Mouse (Mus musculus): ENCODE results near the gene Banp. TPM values are rescaled to one million over a fixed set of nuclear protein-coding genes. Genes with fewer than 3 reads are reported as not detected.

Gene Banp
- polyA plus RNA-seq, 1 experiment, result 54.1 TPM

DNA sequence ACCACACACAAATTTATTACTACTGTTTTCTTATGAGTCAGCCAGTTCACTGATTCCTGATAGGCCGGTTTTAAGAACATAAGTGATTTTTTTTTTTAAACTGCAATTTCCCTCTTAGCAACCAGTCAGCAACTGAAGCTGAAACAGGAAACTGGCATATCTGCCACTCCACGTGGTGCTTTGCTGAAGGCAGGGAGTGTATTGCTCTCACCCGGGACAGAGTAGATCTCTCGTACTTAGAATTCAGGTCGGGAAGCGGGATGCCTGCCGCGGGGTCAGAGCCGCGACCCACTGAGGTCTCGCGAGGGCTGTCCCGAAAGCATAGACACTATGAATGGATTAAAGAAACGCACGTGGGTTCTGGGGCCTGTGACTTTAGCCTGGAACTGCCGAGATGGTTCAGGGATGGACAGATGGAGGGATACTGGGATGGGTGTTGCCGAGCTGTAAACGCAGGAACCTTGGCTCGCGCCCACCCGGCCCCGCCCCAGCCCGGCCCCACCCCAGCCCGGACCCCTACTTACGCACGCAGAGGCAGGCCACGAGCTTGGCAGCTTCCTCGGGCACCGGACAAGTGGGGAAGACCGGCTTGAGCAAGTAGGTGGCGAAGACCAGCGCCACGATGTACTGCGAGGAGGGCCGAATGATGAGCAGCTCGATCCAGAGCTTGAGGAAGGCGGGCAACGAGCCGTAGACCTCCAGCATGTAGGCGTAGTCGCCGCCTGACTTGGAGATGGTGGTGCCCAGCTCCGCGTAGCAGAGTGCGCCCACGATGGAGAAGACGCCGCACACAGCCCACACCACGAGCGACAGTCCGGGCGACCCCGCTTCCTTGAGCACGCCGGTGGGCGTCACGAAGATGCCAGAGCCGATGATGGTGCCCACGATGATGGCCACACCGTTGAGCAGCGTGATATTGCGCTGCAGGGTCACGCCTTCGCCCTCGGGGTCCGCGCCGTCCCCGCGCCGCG, 42.7 kb upstream of the Banp start:
- H3K36me3 ChIP-seq (ENCODE audit: control insufficient read depth, insufficient read depth, low read length), result no peaks in the 10 kb centered on the region
- TF ChIP-seq POLR2A (IDR thresholded peaks at IDR 0.05; ENCODE audit: low read depth, low read length), result no peak
- no peak for TF ChIP-seq CTCF (IDR thresholded peaks at IDR 0.05; ENCODE audit: extremely low read depth, insufficient read depth, insufficient read length, insufficient replicate concordance)
- H3K4me3 ChIP-seq (ENCODE audit: extremely low read depth, insufficient read depth, insufficient read length), result peak overlapping the region; percentile 85
- under 1% methylated on average over 69 of the region's 72 CpGs for WGBS
- DNase-seq (ENCODE audit: low read depth in 1 of 2, low spot score in 2 of 2), result peak; percentile 12 to 27
- H3K27ac ChIP-seq (ENCODE audit: insufficient read depth, low read length), result 0 out of 2 replicates have a peak overlapping the region, but pooled peaks have one; percentile 10
- no peaks in the 10 kb centered on the region for H3K27me3 ChIP-seq (ENCODE audit: control insufficient read depth, insufficient read depth, low read length)
- H3K4me1 ChIP-seq (ENCODE audit: control insufficient read depth, insufficient read depth, insufficient read length), result peaks cover 4% of the 10 kb centered on the region; the same call in 1 of the 2 replicates

DNA sequence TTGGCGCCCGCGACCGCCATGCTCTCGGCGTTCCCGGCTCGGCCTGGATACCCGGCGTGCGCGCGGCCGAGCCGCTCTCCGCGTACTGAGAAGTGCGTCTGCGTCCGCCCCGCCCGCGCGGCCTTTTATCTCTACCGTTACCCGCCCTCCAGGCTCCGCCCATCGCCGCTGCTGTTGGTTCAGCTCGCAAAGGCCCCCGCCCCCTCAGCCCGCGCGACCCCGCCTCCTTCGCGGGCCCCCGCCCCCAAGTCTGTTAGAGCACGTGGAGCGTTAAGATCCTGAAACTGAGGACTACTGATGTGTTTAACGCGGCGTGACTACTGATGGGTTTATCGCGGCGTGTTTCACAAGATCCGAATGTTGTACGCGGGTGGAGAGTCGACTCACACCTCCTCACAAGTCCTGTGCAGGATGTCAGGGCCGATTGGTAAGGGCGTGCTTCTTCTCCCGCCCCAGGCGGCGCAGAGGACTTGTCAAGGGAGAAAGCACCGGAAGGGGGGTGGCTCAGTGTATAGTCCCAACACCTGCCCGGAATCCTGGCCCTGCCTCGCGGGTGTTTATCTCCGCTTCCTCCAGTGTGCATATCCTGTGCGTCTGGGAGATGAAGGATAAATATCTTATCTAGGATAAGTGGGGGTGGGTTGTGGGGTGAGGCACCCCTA, 41.8 kb upstream of the Banp start, which contains the start of gene Slc7a5:
Gene Slc7a5, minus strand, starts transcription at position 108 of the 662 bp plus-strand sequence.
- Histone ChIP-seq H3K4me3 (ENCODE audit: extremely low read depth, insufficient read depth, insufficient read length) (peak within 1 kb of the TSS; percentile 85), H3K27me3 (ENCODE audit: control insufficient read depth, insufficient read depth, low read length) (no peaks in the 10 kb centered on the region), H3K4me1 (ENCODE audit: control insufficient read depth, insufficient read depth, insufficient read length) (peaks cover 4% of the 10 kb centered on the region; the same call in 1 of the 2 replicates), H3K36me3 (ENCODE audit: control insufficient read depth, insufficient read depth, low read length) (no peaks in the 10 kb centered on the region), H3K27ac (ENCODE audit: insufficient read depth, low read length) (0 out of 2 replicates have a peak within 1 kb of the TSS, but pooled peaks have one; percentile 10)
- no peak for TF ChIP-seq CTCF (IDR thresholded peaks at IDR 0.05; ENCODE audit: extremely low read depth, insufficient read depth, insufficient read length, insufficient replicate concordance)
- peak; percentile 93 for TF ChIP-seq POLR2A (IDR thresholded peaks at IDR 0.05; ENCODE audit: low read depth, low read length)
- DNase-seq (ENCODE audit: low read depth in 1 of 2, low spot score in 2 of 2), result peak; percentile 92 to 95
- 2% methylated on average over 49 of the region's 61 CpGs for WGBS

DNA sequence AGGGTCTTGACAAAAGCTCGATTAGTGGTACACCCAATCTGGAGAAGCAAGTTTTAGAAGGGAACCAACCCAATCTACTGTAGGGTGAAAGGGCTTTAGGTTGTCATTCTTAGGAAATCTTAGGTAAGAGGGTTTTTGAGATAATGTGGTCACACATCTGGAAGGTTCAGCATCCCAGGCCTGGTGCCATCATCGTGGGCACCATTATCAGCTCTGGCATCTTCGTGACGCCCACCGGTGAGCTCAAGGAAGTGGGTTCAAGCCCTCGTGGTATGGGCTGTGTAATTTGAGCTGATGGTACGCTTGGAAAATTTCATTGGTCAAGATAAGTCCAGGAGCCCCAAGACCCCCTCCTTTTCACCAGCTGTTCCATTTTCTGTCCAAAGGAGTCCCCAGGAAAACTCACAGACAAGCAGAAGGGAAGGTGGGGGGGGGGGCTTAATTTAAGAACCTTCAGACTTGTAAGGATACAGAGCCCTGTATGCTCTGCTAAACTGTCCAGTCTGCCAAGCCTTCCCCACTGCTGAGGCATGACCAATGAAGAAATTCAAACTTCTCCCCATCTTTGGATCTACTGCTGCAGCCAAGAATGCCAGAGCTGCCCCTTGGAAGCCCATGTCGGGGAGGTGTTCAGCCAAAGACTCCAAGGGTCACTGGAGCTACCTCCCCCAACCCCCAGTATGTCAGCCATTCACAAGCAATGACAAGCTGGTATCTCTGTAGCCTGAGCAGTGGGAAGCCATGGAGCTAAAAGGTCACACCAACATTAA, 41.0 kb upstream of the Banp start:
- Histone ChIP-seq H3K4me1 (ENCODE audit: control insufficient read depth, insufficient read depth, insufficient read length) (peaks cover 4% of the 10 kb centered on the region; the same call in 1 of the 2 replicates), H3K27me3 (ENCODE audit: control insufficient read depth, insufficient read depth, low read length) (no peaks in the 10 kb centered on the region), H3K27ac (ENCODE audit: insufficient read depth, low read length) (no peak overlapping the region), H3K4me3 (ENCODE audit: extremely low read depth, insufficient read depth, insufficient read length) (no peak overlapping the region), H3K36me3 (ENCODE audit: control insufficient read depth, insufficient read depth, low read length) (no peaks in the 10 kb centered on the region)
- DNase-seq (ENCODE audit: low read depth in 1 of 2, low spot score in 2 of 2), result no peak
- TF ChIP-seq POLR2A (IDR thresholded peaks at IDR 0.05; ENCODE audit: low read depth, low read length) (no peak), CTCF (IDR thresholded peaks at IDR 0.05; ENCODE audit: extremely low read depth, insufficient read depth, insufficient read length, insufficient replicate concordance) (no peak)
- WGBS, result 27% methylated on average over 8 of the region's 8 CpGs

DNA sequence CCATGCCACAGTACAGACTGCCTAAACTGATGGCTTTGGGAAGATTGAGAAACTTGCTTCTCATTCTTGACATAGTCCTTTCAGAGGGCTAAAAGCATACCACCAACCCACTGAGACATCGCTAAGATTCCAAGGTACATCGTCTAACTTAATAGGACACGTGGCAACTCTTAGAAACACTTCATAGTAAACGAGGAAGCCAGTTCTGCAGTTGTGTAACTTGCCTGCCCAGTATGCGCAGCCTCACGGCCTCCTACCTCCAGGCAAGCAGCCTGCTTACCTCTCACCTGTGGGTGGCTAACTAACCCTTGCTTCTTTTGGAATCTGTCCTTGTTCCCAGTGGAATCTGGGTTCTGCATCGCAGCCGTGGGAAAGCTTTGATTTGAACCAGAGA, 40.4 kb upstream of the Banp start:
- TF ChIP-seq POLR2A (IDR thresholded peaks at IDR 0.05; ENCODE audit: low read depth, low read length) (no peak), CTCF (IDR thresholded peaks at IDR 0.05; ENCODE audit: extremely low read depth, insufficient read depth, insufficient read length, insufficient replicate concordance) (no peak)
- no peak for DNase-seq (ENCODE audit: low read depth in 1 of 2, low spot score in 2 of 2)
- 63% methylated on average over 8 of the region's 8 CpGs for WGBS
- Histone ChIP-seq H3K27ac (ENCODE audit: insufficient read depth, low read length) (no peak overlapping the region), H3K27me3 (ENCODE audit: control insufficient read depth, insufficient read depth, low read length) (no peaks in the 10 kb centered on the region), H3K4me1 (ENCODE audit: control insufficient read depth, insufficient read depth, insufficient read length) (peaks cover 4% of the 10 kb centered on the region; the same call in 1 of the 2 replicates), H3K4me3 (ENCODE audit: extremely low read depth, insufficient read depth, insufficient read length) (no peak overlapping the region), H3K36me3 (ENCODE audit: control insufficient read depth, insufficient read depth, low read length) (no peaks in the 10 kb centered on the region)

DNA sequence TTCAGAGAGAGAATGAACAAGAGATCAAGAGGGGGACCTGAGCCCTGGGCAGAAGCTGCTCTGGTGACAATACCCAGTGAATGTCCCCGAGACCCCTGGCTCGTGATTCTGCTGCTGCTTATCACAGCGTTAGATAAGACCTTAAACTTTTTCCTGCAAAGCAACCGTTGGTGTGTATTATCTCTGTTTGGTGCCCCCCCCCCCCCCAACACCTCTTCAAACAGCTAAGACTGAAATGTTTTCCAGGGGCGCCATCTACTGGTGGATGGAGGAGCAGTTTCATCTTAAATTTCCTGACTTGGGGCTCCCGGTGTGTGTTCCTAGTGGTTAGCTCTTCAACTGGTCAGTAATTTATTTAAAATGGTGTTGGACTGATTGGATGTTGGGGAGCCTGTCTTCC, 39.9 kb upstream of the Banp start:
- H3K4me3 ChIP-seq (ENCODE audit: extremely low read depth, insufficient read depth, insufficient read length), result no peak overlapping the region
- no peaks in the 10 kb centered on the region for H3K36me3 ChIP-seq (ENCODE audit: control insufficient read depth, insufficient read depth, low read length)
- no peak for TF ChIP-seq POLR2A (IDR thresholded peaks at IDR 0.05; ENCODE audit: low read depth, low read length)
- TF ChIP-seq CTCF (IDR thresholded peaks at IDR 0.05; ENCODE audit: extremely low read depth, insufficient read depth, insufficient read length, insufficient replicate concordance), result peak; percentile 43; the same call in 1 of the 2 replicates
- H3K27me3 ChIP-seq (ENCODE audit: control insufficient read depth, insufficient read depth, low read length), result no peaks in the 10 kb centered on the region
- no peak overlapping the region for H3K27ac ChIP-seq (ENCODE audit: insufficient read depth, low read length)
- peaks cover 4% of the 10 kb centered on the region; the same call in 1 of the 2 replicates for H3K4me1 ChIP-seq (ENCODE audit: control insufficient read depth, insufficient read depth, insufficient read length)
- WGBS, result 4% methylated on average over 6 of the region's 6 CpGs
- peak; percentile 66 to 75 for DNase-seq (ENCODE audit: low read depth in 1 of 2, low spot score in 2 of 2)

DNA sequence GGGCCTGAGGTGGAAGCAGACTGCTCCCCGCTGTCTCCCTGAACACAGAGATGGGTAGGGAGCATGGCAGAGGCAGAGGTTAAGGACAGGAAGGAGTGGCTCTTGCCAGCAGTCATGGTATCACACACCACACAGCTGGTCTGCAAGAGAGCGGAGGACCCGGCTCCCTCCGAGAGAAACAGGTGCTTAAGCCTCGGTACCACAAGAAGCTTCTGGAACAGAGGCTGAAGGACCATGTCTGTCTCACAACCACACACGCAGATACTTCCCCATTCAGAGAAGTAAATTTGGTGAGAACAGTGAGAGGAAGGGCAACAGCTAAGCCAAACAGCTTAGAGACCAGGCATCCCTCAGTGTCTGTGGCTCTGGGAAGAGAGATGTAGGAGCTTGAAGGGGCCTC, 38.1 kb upstream of the Banp start:
- Histone ChIP-seq H3K4me1 (ENCODE audit: control insufficient read depth, insufficient read depth, insufficient read length) (peaks cover 4% of the 10 kb centered on the region; the same call in 1 of the 2 replicates), H3K36me3 (ENCODE audit: control insufficient read depth, insufficient read depth, low read length) (no peaks in the 10 kb centered on the region), H3K27ac (ENCODE audit: insufficient read depth, low read length) (no peak overlapping the region), H3K27me3 (ENCODE audit: control insufficient read depth, insufficient read depth, low read length) (no peaks in the 10 kb centered on the region), H3K4me3 (ENCODE audit: extremely low read depth, insufficient read depth, insufficient read length) (no peak overlapping the region)
- TF ChIP-seq CTCF (IDR thresholded peaks at IDR 0.05; ENCODE audit: extremely low read depth, insufficient read depth, insufficient read length, insufficient replicate concordance) (no peak), POLR2A (IDR thresholded peaks at IDR 0.05; ENCODE audit: low read depth, low read length) (no peak)
- DNase-seq (ENCODE audit: low read depth in 1 of 2, low spot score in 2 of 2), result no peak
- WGBS, result 50% methylated on average over 6 of the region's 6 CpGs
